Mouse (Mus musculus): ENCODE measurements around the gene Tyw3. TPM values are rescaled to one million over a fixed set of nuclear protein-coding genes. Genes with fewer than 3 reads are reported as not detected.

The Tyw3 gene
- polyA plus RNA-seq, 1 experiment from 2014 or later: 16.3 TPM

GRCm38 (mm10) chr3:154550326-154551034 is 46.4 kb downstream of the Tyw3 start:
- WGBS: 33% methylated on average over 17 of the region's 17 CpGs
- DNase-seq (ENCODE audit: low spot score): no peak

GRCm38 (mm10) chr3:154548868-154549301 is 48.0 kb downstream of the Tyw3 start:
- DNase-seq (ENCODE audit: low spot score) (peak; percentile 21), ATAC-seq (replicated peaks; ENCODE audit: low FRiP score, low read depth) (no peak)
- H3K9me3 ChIP-seq (replicated peaks; ENCODE audit: low read length): no peaks in the 10 kb centered on the region
- 2% methylated on average over 8 of the region's 8 CpGs for WGBS
- H3K4me3 ChIP-seq (replicated peaks; ENCODE audit: low read depth, low read length): no peak overlapping the region
- TF ChIP-seq CTCF (IDR thresholded peaks at IDR 0.05; ENCODE audit: low read depth): no peak
- H3K9ac ChIP-seq (ENCODE audit: low read depth, low read length): no peak overlapping the region
- H3K27me3 ChIP-seq (ENCODE audit: insufficient read depth, low read length): no peaks in the 10 kb centered on the region
- 0 out of 2 replicates have a peak overlapping the region, but pooled peaks have one; percentile 8 for H3K4me2 ChIP-seq (ENCODE audit: low read length)
- no peaks in the 10 kb centered on the region for H3K36me3 ChIP-seq (ENCODE audit: insufficient read depth, low read length)
- no peaks in the 10 kb centered on the region for H3K4me1 ChIP-seq (replicated peaks; ENCODE audit: insufficient read depth, low read length)
- no peak overlapping the region for H3K27ac ChIP-seq

More at GRCm38 (mm10) chr3:154550326-154551034, 46.4 kb downstream of the Tyw3 start:
- no peak for ATAC-seq (replicated peaks; ENCODE audit: low FRiP score, low read depth)
- Histone ChIP-seq H3K4me1 (replicated peaks; ENCODE audit: insufficient read depth, low read length) (no peaks in the 10 kb centered on the region), H3K36me3 (ENCODE audit: insufficient read depth, low read length) (no peaks in the 10 kb centered on the region), H3K9me3 (replicated peaks; ENCODE audit: low read length) (no peaks in the 10 kb centered on the region), H3K27ac (no peak overlapping the region), H3K9ac (ENCODE audit: low read depth, low read length) (no peak overlapping the region), H3K27me3 (ENCODE audit: insufficient read depth, low read length) (no peaks in the 10 kb centered on the region), H3K4me3 (replicated peaks; ENCODE audit: low read depth, low read length) (no peak overlapping the region), H3K4me2 (ENCODE audit: low read length) (no peak overlapping the region)
- TF ChIP-seq CTCF (IDR thresholded peaks at IDR 0.05; ENCODE audit: low read depth): no peak

GRCm38 (mm10) chr3:154547549-154548426 is 49.1 kb downstream of the Tyw3 start:
- Histone ChIP-seq H3K27ac (no peak overlapping the region), H3K4me3 (replicated peaks; ENCODE audit: low read depth, low read length) (no peak overlapping the region), H3K9ac (ENCODE audit: low read depth, low read length) (no peak overlapping the region), H3K4me1 (replicated peaks; ENCODE audit: insufficient read depth, low read length) (no peaks in the 10 kb centered on the region), H3K27me3 (ENCODE audit: insufficient read depth, low read length) (no peaks in the 10 kb centered on the region), H3K9me3 (replicated peaks; ENCODE audit: low read length) (no peaks in the 10 kb centered on the region), H3K36me3 (ENCODE audit: insufficient read depth, low read length) (no peaks in the 10 kb centered on the region), H3K4me2 (ENCODE audit: low read length) (0 out of 2 replicates have a peak overlapping the region, but pooled peaks have one; percentile 1)
- ATAC-seq (replicated peaks; ENCODE audit: low FRiP score, low read depth): no peak
- no peak for TF ChIP-seq CTCF (IDR thresholded peaks at IDR 0.05; ENCODE audit: low read depth)
- WGBS: 13% methylated on average over 20 of the region's 20 CpGs
- DNase-seq (ENCODE audit: low spot score): no peak

DNA sequence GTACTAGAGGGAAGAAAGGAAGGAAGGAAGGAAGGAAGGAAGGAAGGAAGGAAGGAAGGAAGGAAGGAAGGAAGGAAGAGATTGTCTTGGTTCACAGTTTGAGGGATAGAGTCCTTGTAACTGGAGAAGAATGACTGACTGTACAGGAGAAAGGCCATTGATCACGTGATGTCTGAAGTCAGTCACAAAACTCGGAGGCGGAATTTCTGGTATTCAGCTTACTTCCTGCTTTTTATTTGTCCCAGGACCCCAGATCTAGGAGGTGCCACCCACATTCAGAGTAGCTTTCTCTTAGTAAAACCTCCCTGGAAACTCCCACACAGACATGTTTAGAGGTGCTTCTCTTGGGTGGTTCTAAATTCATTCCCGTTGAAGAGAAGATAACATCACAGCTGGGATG is 50.7 kb downstream of the Tyw3 start:
- no peak for TF ChIP-seq CTCF (IDR thresholded peaks at IDR 0.05; ENCODE audit: low read depth)
- Histone ChIP-seq H3K27me3 (ENCODE audit: insufficient read depth, low read length) (no peaks in the 10 kb centered on the region), H3K4me2 (ENCODE audit: low read length) (no peak overlapping the region), H3K9me3 (replicated peaks; ENCODE audit: low read length) (no peaks in the 10 kb centered on the region), H3K9ac (ENCODE audit: low read depth, low read length) (no peak overlapping the region), H3K36me3 (ENCODE audit: insufficient read depth, low read length) (no peaks in the 10 kb centered on the region), H3K27ac (no peak overlapping the region), H3K4me3 (replicated peaks; ENCODE audit: low read depth, low read length) (no peak overlapping the region), H3K4me1 (replicated peaks; ENCODE audit: insufficient read depth, low read length) (no peaks in the 10 kb centered on the region)
- 27% methylated on average over 4 of the region's 4 CpGs for WGBS
- DNase-seq (ENCODE audit: low spot score) (peak; percentile 35), ATAC-seq (replicated peaks; ENCODE audit: low FRiP score, low read depth) (no peak)

DNA sequence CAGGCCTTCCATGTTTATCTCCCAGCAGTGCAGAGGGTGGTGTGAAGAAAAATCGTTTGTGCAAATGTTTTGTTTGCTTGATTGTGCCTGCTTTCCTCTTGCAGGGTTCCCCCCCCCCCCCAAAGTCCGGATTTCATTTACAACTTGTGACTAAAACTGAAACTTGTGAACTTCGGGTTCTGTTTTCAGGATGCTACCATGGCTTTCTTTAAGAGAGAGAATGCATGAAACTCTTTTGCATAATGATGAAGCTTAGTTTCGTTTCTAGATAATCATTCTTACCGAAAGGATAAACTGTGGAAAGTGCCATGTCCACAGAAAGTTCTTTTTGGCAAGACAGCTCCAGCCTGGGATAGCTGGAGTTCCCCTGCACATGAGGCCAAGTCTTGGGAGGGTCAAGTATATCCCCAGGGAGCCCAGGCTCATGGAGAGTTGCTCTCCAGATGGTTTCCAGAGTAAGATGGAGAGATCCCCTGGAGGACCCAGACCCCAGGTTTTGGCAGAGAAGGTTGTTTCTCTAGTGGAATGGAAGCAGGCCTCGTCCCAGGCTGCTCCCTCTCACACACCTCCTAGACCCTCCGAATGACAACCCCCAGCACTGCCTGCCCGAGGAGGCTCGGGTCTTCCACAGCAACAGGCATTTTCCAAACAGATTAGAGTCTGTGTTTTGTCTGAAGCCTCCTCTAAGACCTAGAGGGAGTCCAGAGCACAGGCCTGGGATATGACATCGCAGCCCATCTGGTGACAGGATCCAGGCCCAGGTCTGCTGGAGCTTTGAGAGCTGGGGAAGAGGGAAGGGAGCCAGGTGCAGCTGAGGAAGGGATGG is 56.6 kb downstream of the Tyw3 start:
- no peak for DNase-seq (ENCODE audit: low spot score)
- no peaks in the 10 kb centered on the region for H3K27me3 ChIP-seq (ENCODE audit: insufficient read depth, low read length)
- no peaks in the 10 kb centered on the region for H3K4me1 ChIP-seq (replicated peaks; ENCODE audit: insufficient read depth, low read length)
- no peak overlapping the region for H3K9ac ChIP-seq (ENCODE audit: low read depth, low read length)
- H3K4me2 ChIP-seq (ENCODE audit: low read length): no peak overlapping the region
- H3K27ac ChIP-seq: no peak overlapping the region
- no peak overlapping the region for H3K4me3 ChIP-seq (replicated peaks; ENCODE audit: low read depth, low read length)
- 66% methylated on average over 10 of the region's 10 CpGs for WGBS
- no peaks in the 10 kb centered on the region for H3K9me3 ChIP-seq (replicated peaks; ENCODE audit: low read length)
- ATAC-seq (replicated peaks; ENCODE audit: low FRiP score, low read depth): no peak
- no peaks in the 10 kb centered on the region for H3K36me3 ChIP-seq (ENCODE audit: insufficient read depth, low read length)
- no peak for TF ChIP-seq CTCF (IDR thresholded peaks at IDR 0.05; ENCODE audit: low read depth)

DNA sequence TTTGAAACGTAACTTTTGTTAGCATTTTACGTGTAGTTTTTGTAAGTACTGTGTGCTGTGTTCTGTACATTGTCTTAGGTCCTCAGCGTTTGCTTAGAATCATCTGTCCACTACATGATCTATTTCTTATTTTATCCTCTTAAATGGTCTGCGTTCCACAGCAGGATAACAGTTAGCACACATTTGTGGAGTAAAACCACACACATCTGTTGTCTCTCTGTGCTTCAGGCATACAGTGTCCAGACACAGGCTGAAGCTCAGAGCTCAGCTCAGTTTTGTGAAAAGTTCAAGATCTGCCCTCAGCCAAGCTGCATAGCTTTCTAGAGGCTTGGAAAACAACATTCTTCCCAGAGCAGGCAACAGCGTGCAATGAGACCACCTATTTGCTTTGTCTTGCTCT is 60.8 kb downstream of the Tyw3 start:
- no peaks in the 10 kb centered on the region for H3K9me3 ChIP-seq (replicated peaks; ENCODE audit: low read length)
- no peaks in the 10 kb centered on the region for H3K36me3 ChIP-seq (ENCODE audit: insufficient read depth, low read length)
- WGBS: 82% methylated on average over 5 of the region's 5 CpGs
- no peaks in the 10 kb centered on the region for H3K27me3 ChIP-seq (ENCODE audit: insufficient read depth, low read length)
- no peak overlapping the region for H3K4me2 ChIP-seq (ENCODE audit: low read length)
- TF ChIP-seq CTCF (IDR thresholded peaks at IDR 0.05; ENCODE audit: low read depth): no peak
- DNase-seq (ENCODE audit: low spot score) (no peak), ATAC-seq (replicated peaks; ENCODE audit: low FRiP score, low read depth) (no peak)
- H3K9ac ChIP-seq (ENCODE audit: low read depth, low read length): no peak overlapping the region
- H3K4me3 ChIP-seq (replicated peaks; ENCODE audit: low read depth, low read length): no peak overlapping the region
- H3K4me1 ChIP-seq (replicated peaks; ENCODE audit: insufficient read depth, low read length): no peaks in the 10 kb centered on the region
- H3K27ac ChIP-seq: no peak overlapping the region

All from kidney, postnatal 0 days (tissue).